Comparison of ENCODE assay signal across 11 mouse cellular contexts in genomic region chr6:38846330-38847195, GRCm38 (mm10). TPM values are rescaled to one million over a fixed set of nuclear protein-coding genes. Genes with fewer than 3 reads are reported as not detected.
DNase-seq lines count a peak whose midpoint lies in the region; ATAC-seq and TF ChIP-seq lines count a peak whose summit lies in the region.
"Had no signal": no experiment of that assay in that cellular context is flagged by ENCODE, and none has a peak within 500 bp of the region (broad histone marks: within the 10 kb centered on the region; RNA-seq: fewer than 3 reads in every experiment).

No protein-coding gene starts in this region.

- no peaks in the 10 kb centered on the region for H3K9me3 ChIP-seq in heart, embryonic 13.5 days
- no peaks in the 10 kb centered on the region for H3K9me3 ChIP-seq in midbrain, embryonic 13.5 days
- no peaks in the 10 kb centered on the region for H3K9me3 ChIP-seq in midbrain, embryonic 11.5 days (ENCODE audit: control insufficient read depth, low read length)
- no peaks in the 10 kb centered on the region for H3K9me3 ChIP-seq in hindbrain, embryonic 12.5 days (replicated peaks)
- no peaks in the 10 kb centered on the region for H3K9me3 ChIP-seq in neural tube, embryonic 15.5 days (replicated peaks)

- H3K27ac ChIP-seq in heart, embryonic 13.5 days (replicated peaks), result peak overlapping the region; percentile 55
- H3K27ac ChIP-seq in heart, adult 2 months, result no peak overlapping the region
- peak overlapping the region; percentile 22; the same call in 1 of the 2 replicates for H3K27ac ChIP-seq in midbrain, embryonic 13.5 days
- H3K27ac ChIP-seq in midbrain, embryonic 11.5 days (ENCODE audit: low read depth, low read length), result no peak overlapping the region
- H3K27ac ChIP-seq in hindbrain, embryonic 12.5 days, result peak overlapping the region; percentile 30; the same call in 1 of the 2 replicates
- 0 out of 2 replicates have a peak overlapping the region, but pooled peaks have one; percentile 3 for H3K27ac ChIP-seq in neural tube, embryonic 15.5 days (replicated peaks)

- H3K79me2 ChIP-seq in heart, adult 2 months (replicated peaks; ENCODE audit: control insufficient read depth, insufficient read depth, low read length), result peaks cover 6% of the 10 kb centered on the region; the same call in 1 of the 2 replicates

- H3K4me2 ChIP-seq in heart, embryonic 13.5 days, result 0 out of 2 replicates have a peak overlapping the region, but pooled peaks have one; percentile 1
- H3K4me2 ChIP-seq in midbrain, embryonic 13.5 days (replicated peaks), result no peak overlapping the region
- H3K4me2 ChIP-seq in midbrain, embryonic 11.5 days, result no peak overlapping the region
- H3K4me2 ChIP-seq in hindbrain, embryonic 12.5 days (replicated peaks), result no peak overlapping the region
- no peak overlapping the region for H3K4me2 ChIP-seq in neural tube, embryonic 15.5 days

- TF ChIP-seq POLR2A in heart, adult 2 months (IDR thresholded peaks at IDR 0.05; ENCODE audit: insufficient read depth, low read depth, low read length), result no peak

- no peak for ATAC-seq in heart, embryonic 13.5 days (ENCODE audit: extremely low read depth, insufficient number of reproducible peaks, low FRiP score, low TSS enrichment)
- ATAC-seq in midbrain, embryonic 13.5 days, result no peak
- no peak for ATAC-seq in midbrain, embryonic 11.5 days (ENCODE audit: low FRiP score)
- no peak for ATAC-seq in hindbrain, embryonic 12.5 days (ENCODE audit: low FRiP score)
- no peak for ATAC-seq in neural tube, embryonic 15.5 days (ENCODE audit: low FRiP score)

- no peak overlapping the region for H3K9ac ChIP-seq in heart, embryonic 13.5 days
- H3K9ac ChIP-seq in heart, adult 2 months (ENCODE audit: low read depth, low read length), result no peak overlapping the region
- H3K9ac ChIP-seq in midbrain, embryonic 13.5 days (replicated peaks), result no peak overlapping the region
- H3K9ac ChIP-seq in midbrain, embryonic 11.5 days (ENCODE audit: low read length), result no peak overlapping the region
- no peak overlapping the region for H3K9ac ChIP-seq in hindbrain, embryonic 12.5 days
- H3K9ac ChIP-seq in neural tube, embryonic 15.5 days (replicated peaks), result no peak overlapping the region

- 50% methylated on average over 6 of the region's 6 CpGs for WGBS in heart, embryonic 13.5 days
- WGBS in heart, adult 2 months, result 38% methylated on average over 6 of the region's 6 CpGs
- 70% methylated on average over 6 of the region's 6 CpGs for WGBS in midbrain, embryonic 13.5 days
- WGBS in midbrain, embryonic 11.5 days, result 87% methylated on average over 6 of the region's 6 CpGs
- WGBS in hindbrain, embryonic 12.5 days, result 79% methylated on average over 6 of the region's 6 CpGs
- WGBS in neural tube, embryonic 15.5 days, result 60% methylated on average over 6 of the region's 6 CpGs

- H3K4me1 ChIP-seq in heart, embryonic 13.5 days, result peaks cover 80% of the 10 kb centered on the region
- H3K4me1 ChIP-seq in heart, adult 2 months (ENCODE audit: control insufficient read depth, insufficient read depth, low read length), result peaks cover 21% of the 10 kb centered on the region
- peaks cover 61% of the 10 kb centered on the region for H3K4me1 ChIP-seq in midbrain, embryonic 13.5 days (replicated peaks)
- peaks cover 14% of the 10 kb centered on the region for H3K4me1 ChIP-seq in midbrain, embryonic 11.5 days (ENCODE audit: control insufficient read depth, insufficient read depth, low read length)
- H3K4me1 ChIP-seq in hindbrain, embryonic 12.5 days, result peaks cover 50% of the 10 kb centered on the region
- peaks cover 55% of the 10 kb centered on the region for H3K4me1 ChIP-seq in neural tube, embryonic 15.5 days

- no peaks in the 10 kb centered on the region for H3K27me3 ChIP-seq in heart, embryonic 13.5 days (replicated peaks)
- no peaks in the 10 kb centered on the region for H3K27me3 ChIP-seq in heart, adult 2 months (ENCODE audit: control insufficient read depth, insufficient read depth, low read length)
- H3K27me3 ChIP-seq in midbrain, embryonic 13.5 days, result no peaks in the 10 kb centered on the region
- no peaks in the 10 kb centered on the region for H3K27me3 ChIP-seq in midbrain, embryonic 11.5 days (ENCODE audit: control insufficient read depth, insufficient read depth, low read length)
- no peaks in the 10 kb centered on the region for H3K27me3 ChIP-seq in hindbrain, embryonic 12.5 days
- H3K27me3 ChIP-seq in neural tube, embryonic 15.5 days (replicated peaks), result no peaks in the 10 kb centered on the region

- no peak for TF ChIP-seq CTCF in heart, adult 2 months (IDR thresholded peaks at IDR 0.05)

- no peak for TF ChIP-seq EP300 in heart, adult 2 months (IDR thresholded peaks at IDR 0.05; ENCODE audit: insufficient read depth, low read depth, low read length)

- H3K4me3 ChIP-seq in heart, embryonic 13.5 days, result no peak overlapping the region
- H3K4me3 ChIP-seq in heart, adult 2 months, result no peak overlapping the region
- no peak overlapping the region for H3K4me3 ChIP-seq in midbrain, embryonic 13.5 days (replicated peaks)
- no peak overlapping the region for H3K4me3 ChIP-seq in midbrain, embryonic 11.5 days (ENCODE audit: low read depth, low read length)
- no peak overlapping the region for H3K4me3 ChIP-seq in hindbrain, embryonic 12.5 days
- H3K4me3 ChIP-seq in neural tube, embryonic 15.5 days (replicated peaks), result no peak overlapping the region

- intact Hi-C loops in heart, adult 2 months (cut with DNase I), result no loop called here

- H3K36me3 ChIP-seq in heart, embryonic 13.5 days, result no peaks in the 10 kb centered on the region
- peaks cover 15% of the 10 kb centered on the region for H3K36me3 ChIP-seq in heart, adult 2 months (ENCODE audit: control insufficient read depth, insufficient read depth, low read length)
- no peaks in the 10 kb centered on the region for H3K36me3 ChIP-seq in midbrain, embryonic 13.5 days
- no peaks in the 10 kb centered on the region for H3K36me3 ChIP-seq in midbrain, embryonic 11.5 days (ENCODE audit: control insufficient read depth, insufficient read depth, low read length)
- H3K36me3 ChIP-seq in hindbrain, embryonic 12.5 days, result no peaks in the 10 kb centered on the region
- H3K36me3 ChIP-seq in neural tube, embryonic 15.5 days, result no peaks in the 10 kb centered on the region

- no peak for DNase-seq in heart, adult 2 months
- DNase-seq in midbrain, embryonic 11.5 days (ENCODE audit: low spot score, missing footprints), result no peak
- no peak for DNase-seq in adrenal gland, adult 18-20 months (ENCODE audit: low spot score in 2 of 2)
- DNase-seq in spleen, postnatal 36 days (ENCODE audit: low spot score in 2 of 2), result no peak
- DNase-seq: adrenal gland, postnatal 10 days; right cerebral cortex, postnatal 14 days; thymus, postnatal 36 days had no signal

RNA-seq across cellular contexts. Expression of gene Tbxas1, which starts 28.6 kb away (rescaled TPM):
- polyA plus RNA-seq in heart, embryonic 13.5 days (2015; fragmentation: Nextera tagmentation; extraction: Ambion mirVana), result 2.4 TPM in 2 replicates
- total RNA-seq in heart, adult 2 months (2021), result 1 to 10 TPM; 2.1 to 2.7 TPM
- 1.9 and 2.7 TPM in 2 replicates for polyA plus RNA-seq in heart, adult 2 months (2012; rRNA removed)
- polyA plus RNA-seq in midbrain, embryonic 13.5 days (2015; fragmentation: Nextera tagmentation; extraction: Ambion mirVana), result 1.6 and 2.1 TPM in 2 replicates
- polyA plus RNA-seq in midbrain, embryonic 11.5 days (2014; fragmentation: Nextera tagmentation; extraction: Ambion mirVana), result 1.5 TPM in 2 replicates
- polyA plus RNA-seq in hindbrain, embryonic 12.5 days (2016; fragmentation: Nextera tagmentation; extraction: Ambion mirVana), result 1.7 and 1.8 TPM in 2 replicates
- 2.4 and 2.5 TPM in 2 replicates for polyA plus RNA-seq in neural tube, embryonic 15.5 days (2015; fragmentation: Nextera tagmentation; extraction: Ambion mirVana)
- total RNA-seq in adrenal gland, adult 18-20 months (2021), result 1 to 10 TPM; 6.4 to 6.6 TPM

RNA-seq across cellular contexts. Expression of gene Hipk2, which starts 29.4 kb away (rescaled TPM):
- polyA plus RNA-seq in heart, embryonic 13.5 days (2015; fragmentation: Nextera tagmentation; extraction: Ambion mirVana), result 9.5 and 10.4 TPM in 2 replicates
- 10 to 100 TPM; 91.0 to 98.5 TPM for total RNA-seq in heart, adult 2 months (2021)
- 35.9 and 51.3 TPM in 2 replicates for polyA plus RNA-seq in heart, adult 2 months (2012; rRNA removed)
- polyA plus RNA-seq in midbrain, embryonic 13.5 days (2015; fragmentation: Nextera tagmentation; extraction: Ambion mirVana), result 44.0 and 46.9 TPM in 2 replicates
- polyA plus RNA-seq in midbrain, embryonic 11.5 days (2014; fragmentation: Nextera tagmentation; extraction: Ambion mirVana), result 25.2 and 25.8 TPM in 2 replicates
- 32.4 and 37.5 TPM in 2 replicates for polyA plus RNA-seq in hindbrain, embryonic 12.5 days (2016; fragmentation: Nextera tagmentation; extraction: Ambion mirVana)
- polyA plus RNA-seq in neural tube, embryonic 15.5 days (2015; fragmentation: Nextera tagmentation; extraction: Ambion mirVana), result 32.9 and 33.0 TPM in 2 replicates
- 100 to 1,000 TPM; 102 to 135 TPM for total RNA-seq in adrenal gland, adult 18-20 months (2021)

Comparison
In these comparisons a context has a peak if more than half of its experiments do, and no peak if none do; other contexts are left out.
1. H3K27ac ChIP-seq: peak in heart, embryonic 13.5 days (single experiment), midbrain, embryonic 13.5 days (single experiment), hindbrain, embryonic 12.5 days (single experiment) and neural tube, embryonic 15.5 days (single experiment); none in heart, adult 2 months (single experiment) and midbrain, embryonic 11.5 days (single experiment).